Mouse (Mus musculus): ENCODE results near the gene Nup214. TPM values are rescaled to one million over a fixed set of nuclear protein-coding genes. Genes with fewer than 3 reads are reported as not detected.

Gene Nup214
- total and polyA plus RNA-seq, 3 experiments: 13.9 to 106 (median 50.9) TPM

GRCm38 (mm10) chr2:32095351-32096121, 121.3 kb downstream of the Nup214 start, which contains the start of gene Plpp7:
Gene Plpp7, plus strand, starts transcription at chr2:32095528.
- dilution Hi-C loops (cut with MboI; ENCODE audit: extremely low pct_ligation_motif_present, extremely low pct_unique_long_range_greater_than_20kb, low sequenced_read_pairs): no loop called here
- peaks cover 3 to 5% of the 10 kb centered on the region in 2 experiments; a peak in 3 of 4 replicates for H3K4me1 ChIP-seq (ENCODE audit: control insufficient read depth in 1 of 2, insufficient read depth in 2 of 2)
- H3K4me2 ChIP-seq (ENCODE audit: insufficient read depth, low read depth, poor library complexity, severe bottlenecking): no peak within 1 kb of the TSS
- no peaks in the 10 kb centered on the region for H3K36me3 ChIP-seq (replicated peaks in 1 of 2; ENCODE audit: control insufficient read depth in 1 of 2, insufficient read depth in 1 of 2, low read length in 1 of 2)
- DNase-seq (ENCODE audit: extremely low read depth): no peak
- H3K9ac ChIP-seq (ENCODE audit: insufficient read depth, low read depth): no peak within 1 kb of the TSS
- no peak within 1 kb of the TSS for H3K4me3 ChIP-seq (replicated peaks in 1 of 3; ENCODE audit: low read depth in 2 of 3, low read length in 2 of 3, poor library complexity in 1 of 3)
- no peak within 1 kb of the TSS for H3K27ac ChIP-seq (ENCODE audit: insufficient read depth, low read depth)
- TF ChIP-seq POLR2A (IDR thresholded peaks at IDR 0.05; ENCODE audit: low read depth, low read length) (no peak), CTCF (conservative IDR thresholded peaks at IDR 0.05 in 1 of 2, IDR thresholded peaks at IDR 0.05 in 1 of 2; ENCODE audit: low read depth in 2 of 2, low read length in 2 of 2) (no peak), PAX5 (IDR thresholded peaks at IDR 0.05; ENCODE audit: low read length) (no peak), HCFC1 (IDR thresholded peaks at IDR 0.05; ENCODE audit: low read depth, low read length) (peak; percentile 71)
- H3K27me3 ChIP-seq (replicated peaks): peaks cover 37% of the 10 kb centered on the region
- H3K79me2 ChIP-seq (replicated peaks; ENCODE audit: control insufficient read depth, extremely low read depth, insufficient read depth, poor library complexity, severe bottlenecking): no peaks in the 10 kb centered on the region
- in situ Hi-C loops (cut with MboI; ENCODE audit: low pct_ligation_motif_present, low pct_unique_long_range_greater_than_20kb, low sequenced_read_pairs): no loop called here
- peaks cover 6% of the 10 kb centered on the region for H3K9me3 ChIP-seq (replicated peaks; ENCODE audit: low read length)

- dilution Hi-C loops (cut with MboI; ENCODE audit: extremely low pct_ligation_motif_present, extremely low pct_unique_long_range_greater_than_20kb, low sequenced_read_pairs) (no loop called here), in situ Hi-C loops (cut with MboI; ENCODE audit: low pct_ligation_motif_present, low pct_unique_long_range_greater_than_20kb, low sequenced_read_pairs) (no loop called here)
- Histone ChIP-seq H3K4me1 (ENCODE audit: control insufficient read depth in 1 of 2, insufficient read depth in 2 of 2) (peaks cover 3 to 5% of the 10 kb centered on the region in 2 experiments; a peak in 3 of 4 replicates), H3K36me3 (replicated peaks in 1 of 2; ENCODE audit: control insufficient read depth in 1 of 2, insufficient read depth in 1 of 2, low read length in 1 of 2) (no peaks in the 10 kb centered on the region), H3K79me2 (replicated peaks; ENCODE audit: control insufficient read depth, extremely low read depth, insufficient read depth, poor library complexity, severe bottlenecking) (no peaks in the 10 kb centered on the region), H3K27ac (ENCODE audit: insufficient read depth, low read depth) (no peak overlapping the region), H3K9me3 (replicated peaks; ENCODE audit: low read length) (peaks cover 12% of the 10 kb centered on the region), H3K4me3 (replicated peaks in 1 of 3; ENCODE audit: low read depth in 2 of 3, low read length in 2 of 3, poor library complexity in 1 of 3) (no peak overlapping the region), H3K27me3 (replicated peaks) (peaks cover 33% of the 10 kb centered on the region), H3K9ac (ENCODE audit: insufficient read depth, low read depth) (no peak overlapping the region), H3K4me2 (ENCODE audit: insufficient read depth, low read depth, poor library complexity, severe bottlenecking) (no peak overlapping the region)
- no peak for DNase-seq (ENCODE audit: extremely low read depth)
- no peak for TF ChIP-seq E2F4 (IDR thresholded peaks at IDR 0.05; ENCODE audit: insufficient replicate concordance, low read depth, low read length)
- no peak for TF ChIP-seq CTCF (conservative IDR thresholded peaks at IDR 0.05 in 1 of 2, IDR thresholded peaks at IDR 0.05 in 1 of 2; ENCODE audit: low read depth in 2 of 2, low read length in 2 of 2)
- TF ChIP-seq CHD1 (IDR thresholded peaks at IDR 0.05; ENCODE audit: low read depth, low read length): no peak
- TF ChIP-seq RCOR1 (conservative IDR thresholded peaks at IDR 0.05; ENCODE audit: low read depth, low read length): no peak
- TF ChIP-seq TCF12 (IDR thresholded peaks at IDR 0.05; ENCODE audit: low read depth, low read length): no peak
- TF ChIP-seq MEF2A (IDR thresholded peaks at IDR 0.05; ENCODE audit: borderline replicate concordance, low read depth, low read length): no peak
- TF ChIP-seq SMC3 (IDR thresholded peaks at IDR 0.05; ENCODE audit: low read depth, low read length): no peak
- no peak for TF ChIP-seq ZMIZ1 (IDR thresholded peaks at IDR 0.05; ENCODE audit: low read depth, low read length)
- TF ChIP-seq MAX (IDR thresholded peaks at IDR 0.05; ENCODE audit: low read length): no peak
- no peak for TF ChIP-seq MYC (IDR thresholded peaks at IDR 0.05; ENCODE audit: low read depth, low read length)
- no peak for TF ChIP-seq ELF1 (IDR thresholded peaks at IDR 0.05; ENCODE audit: low read depth, low read length)
- TF ChIP-seq IRF4 (IDR thresholded peaks at IDR 0.05; ENCODE audit: low read depth, low read length): no peak
- TF ChIP-seq NRF1 (IDR thresholded peaks at IDR 0.05; ENCODE audit: low read depth, low read length): no peak
- no peak for TF ChIP-seq ZC3H11A (IDR thresholded peaks at IDR 0.05; ENCODE audit: low read depth, low read length)
- TF ChIP-seq POLR2A (IDR thresholded peaks at IDR 0.05; ENCODE audit: low read depth, low read length): no peak
These were observed 121.8 kb downstream of the Nup214 start for GRCm38 (mm10) chr2:32096122-32096420.

All from CH12.LX (cell line).